Mouse (Mus musculus) lung, adult 2 months (tissue): ENCODE results near the gene Cysltr2.

Experiments
- CTCF ChIP-seq: fragments of 200-500 bp; IDR thresholded peaks from 2 replicates; pipeline ENCODE4 v1.5.1; 2011; ENCODE audit warnings: mild to moderate bottlenecking, low read length, control low read depth; ENCODE audit not compliant: insufficient read depth
- POLR2A ChIP-seq: fragments of 200-500 bp; IDR thresholded peaks from 2 replicates; pipeline ENCODE4 v1.6.1; 2011; ENCODE audit warnings: low read depth, mild to moderate bottlenecking, control low read depth, low read length, borderline replicate concordance; ENCODE audit errors: extremely low read depth

DNA sequence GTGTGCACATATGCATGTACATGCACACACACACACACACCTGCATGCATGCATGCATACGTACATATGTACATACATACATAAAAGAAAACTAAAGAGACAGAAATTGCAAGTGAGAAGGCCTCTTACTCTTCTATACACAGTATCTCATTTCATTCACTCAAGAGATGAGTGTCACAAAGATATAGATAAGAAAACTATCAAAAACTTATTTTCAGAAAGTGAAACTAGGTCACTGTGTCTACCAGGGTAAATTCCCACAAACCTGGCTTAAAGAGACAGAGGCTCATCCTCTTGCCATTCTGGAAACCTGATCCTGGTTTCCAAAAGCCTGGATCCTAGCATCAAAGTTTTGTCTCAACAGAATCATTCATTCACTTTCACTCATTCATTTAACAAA lies 39.3 kb upstream of the Cysltr2 start:
- TF ChIP-seq CTCF (no peak), POLR2A (no peak)
